Mouse (Mus musculus): ENCODE measurements at regions not wholly inside any gene's neighbourhood (a gene's known extent, or its start where the extent isn't known, plus 50 kb on each side); places are given as distances from the start of the nearest gene placed in this dataset.

DNA sequence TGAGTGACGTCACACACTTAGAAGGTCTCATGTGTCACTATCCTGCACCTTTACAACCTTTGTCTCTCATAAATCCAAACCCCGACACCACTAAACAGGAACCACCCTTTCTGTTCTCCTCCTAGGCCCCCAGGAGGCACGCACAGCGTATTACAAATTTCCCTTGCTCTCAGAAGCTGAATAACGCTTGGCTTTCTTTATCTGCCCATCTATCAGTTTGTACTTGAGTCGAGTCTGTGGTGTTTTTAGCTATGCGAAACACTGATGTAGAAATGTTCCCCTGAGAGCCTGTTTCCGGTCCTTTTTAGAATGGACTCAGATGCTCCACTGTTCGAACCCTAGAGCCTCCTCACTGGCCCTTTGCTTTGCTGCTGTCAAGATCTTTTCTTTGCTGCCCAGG, 225.8 kb upstream of the 1700056E22Rik start:
- no peaks in the 10 kb centered on the region for H3K36me3 ChIP-seq (ENCODE audit: control insufficient read depth, insufficient read depth, low read length)
- ATAC-seq (ENCODE audit: low FRiP score, low TSS enrichment): no peak
- no peak overlapping the region for H3K27ac ChIP-seq (ENCODE audit: low read depth, low read length)
- H3K4me3 ChIP-seq (ENCODE audit: low read length): no peak overlapping the region
- H3K4me2 ChIP-seq (replicated peaks; ENCODE audit: low read depth, low read length): no peak overlapping the region
- no peaks in the 10 kb centered on the region for H3K9me3 ChIP-seq (ENCODE audit: control insufficient read depth, low read length)
- no peak overlapping the region for H3K9ac ChIP-seq (ENCODE audit: low read depth, low read length)
- H3K27me3 ChIP-seq (ENCODE audit: control insufficient read depth, insufficient read depth, low read length): no peaks in the 10 kb centered on the region
- WGBS: 85% methylated on average over 9 of the region's 9 CpGs
- H3K4me1 ChIP-seq (ENCODE audit: control insufficient read depth, insufficient read depth, low read length): no peaks in the 10 kb centered on the region

GRCm38 (mm10) chr1:184257356-184257755, 223.3 kb upstream of the 1700056E22Rik start:
- H3K4me1 ChIP-seq (ENCODE audit: control insufficient read depth, insufficient read depth, low read length): no peaks in the 10 kb centered on the region
- no peak overlapping the region for H3K4me2 ChIP-seq (replicated peaks; ENCODE audit: low read depth, low read length)
- no peak for ATAC-seq (ENCODE audit: low FRiP score, low TSS enrichment)
- H3K36me3 ChIP-seq (ENCODE audit: control insufficient read depth, insufficient read depth, low read length): no peaks in the 10 kb centered on the region
- H3K27ac ChIP-seq (ENCODE audit: low read depth, low read length): no peak overlapping the region
- WGBS: 96% methylated on average over 6 of the region's 6 CpGs
- no peaks in the 10 kb centered on the region for H3K27me3 ChIP-seq (ENCODE audit: control insufficient read depth, insufficient read depth, low read length)
- H3K9ac ChIP-seq (ENCODE audit: low read depth, low read length): no peak overlapping the region
- no peak overlapping the region for H3K4me3 ChIP-seq (ENCODE audit: low read length)
- H3K9me3 ChIP-seq (ENCODE audit: control insufficient read depth, low read length): no peaks in the 10 kb centered on the region

DNA sequence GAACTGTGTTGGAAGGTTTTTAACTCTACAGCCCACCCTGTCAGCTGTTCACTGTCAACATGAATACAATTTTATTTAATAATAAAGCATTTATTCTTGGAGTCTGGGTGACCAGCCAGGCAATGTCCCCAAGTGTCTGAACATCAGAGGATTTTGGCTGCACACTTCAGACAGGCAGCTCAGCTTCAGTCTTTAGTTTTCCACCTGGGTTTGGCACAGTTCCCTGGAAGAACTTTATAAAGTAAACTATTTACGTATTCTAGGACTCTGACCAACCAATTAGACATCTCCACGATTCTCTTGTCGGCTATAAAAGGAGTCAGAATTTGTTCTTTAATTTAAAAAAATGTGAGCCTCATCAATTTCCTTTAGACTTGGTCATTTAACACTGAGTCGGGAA, 220.8 kb upstream of the 1700056E22Rik start:
- H3K4me1 ChIP-seq (ENCODE audit: control insufficient read depth, insufficient read depth, low read length): no peaks in the 10 kb centered on the region
- no peak overlapping the region for H3K9ac ChIP-seq (ENCODE audit: low read depth, low read length)
- H3K27ac ChIP-seq (ENCODE audit: low read depth, low read length): no peak overlapping the region
- whole genome bisulfite sequencing: 74% methylated on average over 4 of the region's 4 CpGs
- ATAC-seq (ENCODE audit: low FRiP score, low TSS enrichment): no peak
- H3K9me3 ChIP-seq (ENCODE audit: control insufficient read depth, low read length): no peaks in the 10 kb centered on the region
- H3K36me3 ChIP-seq (ENCODE audit: control insufficient read depth, insufficient read depth, low read length): no peaks in the 10 kb centered on the region
- no peak overlapping the region for H3K4me3 ChIP-seq (ENCODE audit: low read length)
- no peak overlapping the region for H3K4me2 ChIP-seq (replicated peaks; ENCODE audit: low read depth, low read length)
- no peaks in the 10 kb centered on the region for H3K27me3 ChIP-seq (ENCODE audit: control insufficient read depth, insufficient read depth, low read length)

DNA sequence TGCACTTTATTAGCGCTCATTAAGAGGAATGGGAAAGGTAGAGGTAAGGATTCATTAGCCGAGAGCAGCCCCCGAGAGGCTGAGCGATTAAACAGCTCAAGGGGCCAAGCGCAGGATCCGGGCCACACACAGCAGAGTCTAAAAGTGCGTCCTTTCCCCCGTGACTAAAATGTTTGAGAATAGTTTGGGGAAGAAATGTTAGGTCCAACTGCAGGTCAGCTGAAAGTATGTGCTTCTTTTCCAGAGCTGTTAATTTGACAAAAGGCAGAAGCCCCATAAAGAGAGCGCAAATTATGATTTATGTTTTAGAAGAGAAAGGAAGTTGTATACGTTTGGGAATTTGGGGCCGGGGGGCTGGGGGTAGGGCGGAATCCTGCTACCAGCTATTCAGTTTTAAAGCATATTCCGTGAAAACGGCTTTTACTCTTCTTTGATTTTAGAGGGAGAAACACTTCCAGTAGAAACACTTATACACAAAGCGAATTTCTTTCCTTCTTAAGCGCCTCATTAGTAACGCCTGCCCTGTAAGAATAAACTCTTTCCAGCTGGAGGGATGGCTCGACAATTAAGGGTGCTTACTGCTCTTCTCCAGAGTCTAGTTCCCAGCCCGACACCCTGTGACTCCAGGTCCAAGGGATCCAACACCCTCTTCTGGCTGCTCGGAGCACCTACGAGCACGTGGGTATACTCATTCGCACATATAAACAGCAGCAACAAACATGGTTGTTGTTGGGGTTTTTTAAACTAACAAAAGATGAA, 210.8 kb upstream of the 1700056E22Rik start:
- Histone ChIP-seq H3K9me3 (ENCODE audit: control insufficient read depth, low read length) (no peaks in the 10 kb centered on the region), H3K27me3 (ENCODE audit: control insufficient read depth, insufficient read depth, low read length) (no peaks in the 10 kb centered on the region; the same call in 1 of the 2 replicates), H3K4me1 (ENCODE audit: control insufficient read depth, insufficient read depth, low read length) (peaks cover 6% of the 10 kb centered on the region; the same call in 1 of the 2 replicates), H3K27ac (ENCODE audit: low read depth, low read length) (peak overlapping the region; percentile 2; the same call in 1 of the 2 replicates), H3K36me3 (ENCODE audit: control insufficient read depth, insufficient read depth, low read length) (no peaks in the 10 kb centered on the region), H3K4me2 (replicated peaks; ENCODE audit: low read depth, low read length) (peak overlapping the region; percentile 30), H3K9ac (ENCODE audit: low read depth, low read length) (no peak overlapping the region), H3K4me3 (ENCODE audit: low read length) (no peak overlapping the region)
- no peak; the same call in 1 of the 2 replicates for ATAC-seq (ENCODE audit: low FRiP score, low TSS enrichment)
- WGBS: 61% methylated on average over 23 of the region's 23 CpGs

DNA sequence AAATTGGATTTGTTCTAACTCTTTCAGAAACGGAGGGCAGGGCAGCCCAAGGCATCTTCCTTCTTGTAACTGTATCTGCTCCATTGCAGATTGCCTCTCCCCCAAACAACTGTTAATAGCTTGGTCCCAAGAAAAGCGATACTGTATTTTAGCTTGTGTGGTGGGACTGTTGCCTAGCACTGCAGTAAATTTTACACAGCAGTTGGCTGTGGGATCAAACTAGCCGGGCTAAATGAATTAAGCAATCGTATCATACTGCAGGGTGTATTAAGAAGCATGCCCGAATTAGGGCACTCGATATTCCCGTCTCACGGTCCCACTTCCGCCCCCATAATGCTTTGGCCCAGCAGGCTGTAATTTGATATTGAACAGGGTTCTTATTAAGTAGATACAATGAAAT, 210.2 kb upstream of the 1700056E22Rik start:
- WGBS: 48% methylated on average over 9 of the region's 9 CpGs
- H3K9ac ChIP-seq (ENCODE audit: low read depth, low read length): no peak overlapping the region

DNA sequence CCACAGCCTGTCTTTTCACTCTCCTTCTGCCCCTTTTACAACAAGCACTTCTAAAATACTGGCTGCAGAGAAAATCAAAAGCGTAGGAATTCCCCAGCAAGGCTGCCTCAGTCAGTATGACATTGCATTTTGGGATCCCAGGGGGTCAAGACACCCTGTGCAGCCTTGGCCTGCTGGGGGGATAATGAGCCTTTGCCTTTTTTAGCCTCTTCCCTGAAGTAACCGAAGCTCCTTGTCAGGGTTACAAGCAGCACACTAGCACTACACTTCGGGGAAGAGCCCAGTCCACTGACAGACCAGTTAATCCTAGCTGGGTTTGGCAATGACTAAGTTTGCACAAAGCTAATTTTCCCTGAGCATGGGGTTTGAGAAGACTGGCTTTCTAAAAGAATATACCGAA, 207.7 kb upstream of the 1700056E22Rik start:
- no peak overlapping the region for H3K27ac ChIP-seq (ENCODE audit: low read depth, low read length)
- H3K4me2 ChIP-seq (replicated peaks; ENCODE audit: low read depth, low read length): no peak overlapping the region
- peaks cover 6% of the 10 kb centered on the region; the same call in 1 of the 2 replicates for H3K4me1 ChIP-seq (ENCODE audit: control insufficient read depth, insufficient read depth, low read length)
- no peak overlapping the region for H3K4me3 ChIP-seq (ENCODE audit: low read length)
- H3K9ac ChIP-seq (ENCODE audit: low read depth, low read length): no peak overlapping the region
- ATAC-seq (ENCODE audit: low FRiP score, low TSS enrichment): no peak
- no peaks in the 10 kb centered on the region for H3K36me3 ChIP-seq (ENCODE audit: control insufficient read depth, insufficient read depth, low read length)
- H3K27me3 ChIP-seq (ENCODE audit: control insufficient read depth, insufficient read depth, low read length): no peaks in the 10 kb centered on the region; the same call in 1 of the 2 replicates
- no peaks in the 10 kb centered on the region for H3K9me3 ChIP-seq (ENCODE audit: control insufficient read depth, low read length)
- 70% methylated on average over 4 of the region's 4 CpGs for WGBS

More for the DNA sequence above, 210.2 kb upstream of the 1700056E22Rik start:
- Histone ChIP-seq H3K4me1 (ENCODE audit: control insufficient read depth, insufficient read depth, low read length) (peaks cover 6% of the 10 kb centered on the region; the same call in 1 of the 2 replicates), H3K4me2 (replicated peaks; ENCODE audit: low read depth, low read length) (peak overlapping the region; percentile 30), H3K4me3 (ENCODE audit: low read length) (no peak overlapping the region), H3K27me3 (ENCODE audit: control insufficient read depth, insufficient read depth, low read length) (no peaks in the 10 kb centered on the region; the same call in 1 of the 2 replicates), H3K27ac (ENCODE audit: low read depth, low read length) (no peak overlapping the region), H3K9me3 (ENCODE audit: control insufficient read depth, low read length) (no peaks in the 10 kb centered on the region), H3K36me3 (ENCODE audit: control insufficient read depth, insufficient read depth, low read length) (no peaks in the 10 kb centered on the region)
- ATAC-seq (ENCODE audit: low FRiP score, low TSS enrichment): peak; percentile 35; the same call in 1 of the 2 replicates

GRCm38 (mm10) chr1:184235131-184235983, 201.3 kb upstream of the 1700056E22Rik start:
- Histone ChIP-seq H3K4me2 (replicated peaks; ENCODE audit: low read depth, low read length) (peak overlapping the region; percentile 42), H3K9ac (ENCODE audit: low read depth, low read length) (peak overlapping the region; percentile 34; the same call in 1 of the 2 replicates), H3K27ac (ENCODE audit: low read depth, low read length) (no peak overlapping the region), H3K4me3 (ENCODE audit: low read length) (peak overlapping the region; percentile 25), H3K4me1 (ENCODE audit: control insufficient read depth, insufficient read depth, low read length) (peaks cover 8% of the 10 kb centered on the region; the same call in 1 of the 2 replicates), H3K27me3 (ENCODE audit: control insufficient read depth, insufficient read depth, low read length) (no peaks in the 10 kb centered on the region), H3K9me3 (ENCODE audit: control insufficient read depth, low read length) (no peaks in the 10 kb centered on the region), H3K36me3 (ENCODE audit: control insufficient read depth, insufficient read depth, low read length) (no peaks in the 10 kb centered on the region)
- 22% methylated on average over 25 of the region's 25 CpGs for WGBS
- 0 out of 2 replicates have a peak, but pooled peaks have one; percentile 62 for ATAC-seq (ENCODE audit: low FRiP score, low TSS enrichment)

GRCm38 (mm10) chr1:184234320-184234988, 200.4 kb upstream of the 1700056E22Rik start:
- Histone ChIP-seq H3K27me3 (ENCODE audit: control insufficient read depth, insufficient read depth, low read length) (no peaks in the 10 kb centered on the region), H3K9ac (ENCODE audit: low read depth, low read length) (no peak overlapping the region), H3K4me2 (replicated peaks; ENCODE audit: low read depth, low read length) (no peak overlapping the region), H3K4me1 (ENCODE audit: control insufficient read depth, insufficient read depth, low read length) (peaks cover 8% of the 10 kb centered on the region; the same call in 1 of the 2 replicates), H3K9me3 (ENCODE audit: control insufficient read depth, low read length) (no peaks in the 10 kb centered on the region), H3K36me3 (ENCODE audit: control insufficient read depth, insufficient read depth, low read length) (no peaks in the 10 kb centered on the region), H3K4me3 (ENCODE audit: low read length) (no peak overlapping the region), H3K27ac (ENCODE audit: low read depth, low read length) (no peak overlapping the region)
- no peak for ATAC-seq (ENCODE audit: low FRiP score, low TSS enrichment)
- 72% methylated on average over 8 of the region's 8 CpGs for WGBS

All from kidney, embryonic 14.5 days (tissue).